Mouse (Mus musculus): ENCODE measurements around the gene Cog6. TPM values are rescaled to one million over a fixed set of nuclear protein-coding genes. Genes with fewer than 3 reads are reported as not detected.
"Not testable (repeated sequence)": the region's sequence is repeated elsewhere in the genome, so short reads cannot be mapped to it uniquely, and the experiment has no call there.

Gene Cog6
- polyA plus RNA-seq, 1 experiment from 2014 or later = 50.8 TPM

GRCm38 (mm10) chr3:52996635-52997034, 20.4 kb downstream of the Cog6 start:
- no peak overlapping the region for H3K27ac ChIP-seq (replicated peaks; ENCODE audit: low read depth, low read length)
- H3K27me3 ChIP-seq (ENCODE audit: control insufficient read depth, insufficient read depth, low read length) = no peaks in the 10 kb centered on the region
- H3K4me2 ChIP-seq (ENCODE audit: low read depth, low read length) = no peak overlapping the region
- no peaks in the 10 kb centered on the region for H3K9me3 ChIP-seq (replicated peaks; ENCODE audit: control insufficient read depth, low read length)
- DNase-seq (ENCODE audit: low spot score) (no peak), ATAC-seq (replicated peaks; ENCODE audit: insufficient number of reproducible peaks, low FRiP score, low TSS enrichment, low read depth) (no peak)
- no peak overlapping the region for H3K4me3 ChIP-seq (ENCODE audit: low read depth, low read length)
- 90% methylated on average over 5 of the region's 5 CpGs for WGBS
- no peak overlapping the region for H3K9ac ChIP-seq (replicated peaks; ENCODE audit: low read length)
- H3K36me3 ChIP-seq (replicated peaks; ENCODE audit: control insufficient read depth, insufficient read depth, low read depth, low read length) = no peaks in the 10 kb centered on the region; the same call in 1 of the 2 replicates
- H3K4me1 ChIP-seq (ENCODE audit: control insufficient read depth, insufficient read depth, low read length) = no peaks in the 10 kb centered on the region

GRCm38 (mm10) chr3:52994666-52995065, 22.4 kb downstream of the Cog6 start:
- H3K4me1 ChIP-seq (ENCODE audit: control insufficient read depth, insufficient read depth, low read length) = no peaks in the 10 kb centered on the region
- H3K27me3 ChIP-seq (ENCODE audit: control insufficient read depth, insufficient read depth, low read length) = no peaks in the 10 kb centered on the region
- 69% methylated on average over 5 of the region's 5 CpGs for WGBS
- ATAC-seq (replicated peaks; ENCODE audit: insufficient number of reproducible peaks, low FRiP score, low TSS enrichment, low read depth) = no peak
- H3K9me3 ChIP-seq (replicated peaks; ENCODE audit: control insufficient read depth, low read length) = no peaks in the 10 kb centered on the region
- H3K4me2 ChIP-seq (ENCODE audit: low read depth, low read length) = no peak overlapping the region
- no peak overlapping the region for H3K27ac ChIP-seq (replicated peaks; ENCODE audit: low read depth, low read length)
- DNase-seq (ENCODE audit: low spot score) = peak; percentile 30
- no peaks in the 10 kb centered on the region; the same call in 1 of the 2 replicates for H3K36me3 ChIP-seq (replicated peaks; ENCODE audit: control insufficient read depth, insufficient read depth, low read depth, low read length)
- H3K9ac ChIP-seq (replicated peaks; ENCODE audit: low read length) = no peak overlapping the region
- H3K4me3 ChIP-seq (ENCODE audit: low read depth, low read length) = no peak overlapping the region

GRCm38 (mm10) chr3:52993296-52993695, 23.7 kb downstream of the Cog6 start:
- DNase-seq (ENCODE audit: low spot score) = no peak
- Histone ChIP-seq H3K27ac (replicated peaks; ENCODE audit: low read depth, low read length) (no peak overlapping the region), H3K9ac (replicated peaks; ENCODE audit: low read length) (no peak overlapping the region), H3K36me3 (replicated peaks; ENCODE audit: control insufficient read depth, insufficient read depth, low read depth, low read length) (no peaks in the 10 kb centered on the region; the same call in 1 of the 2 replicates), H3K27me3 (ENCODE audit: control insufficient read depth, insufficient read depth, low read length) (no peaks in the 10 kb centered on the region), H3K4me2 (ENCODE audit: low read depth, low read length) (no peak overlapping the region), H3K4me3 (ENCODE audit: low read depth, low read length) (no peak overlapping the region), H3K4me1 (ENCODE audit: control insufficient read depth, insufficient read depth, low read length) (no peaks in the 10 kb centered on the region), H3K9me3 (replicated peaks; ENCODE audit: control insufficient read depth, low read length) (no peaks in the 10 kb centered on the region)
- 90% methylated on average over 10 of the region's 10 CpGs for WGBS
- ATAC-seq (replicated peaks; ENCODE audit: insufficient number of reproducible peaks, low FRiP score, low TSS enrichment, low read depth) = no peak

- no peak overlapping the region for H3K4me2 ChIP-seq (ENCODE audit: low read depth, low read length)
- H3K4me3 ChIP-seq (ENCODE audit: low read depth, low read length) = no peak overlapping the region
- ATAC-seq (replicated peaks; ENCODE audit: insufficient number of reproducible peaks, low FRiP score, low TSS enrichment, low read depth) = no peak
- no peaks in the 10 kb centered on the region for H3K9me3 ChIP-seq (replicated peaks; ENCODE audit: control insufficient read depth, low read length)
- no peaks in the 10 kb centered on the region; the same call in none of the 2 replicates for H3K36me3 ChIP-seq (replicated peaks; ENCODE audit: control insufficient read depth, insufficient read depth, low read depth, low read length)
- WGBS = 75% methylated on average over 18 of the region's 18 CpGs
- H3K27ac ChIP-seq (replicated peaks; ENCODE audit: low read depth, low read length) = no peak overlapping the region
- H3K27me3 ChIP-seq (ENCODE audit: control insufficient read depth, insufficient read depth, low read length) = no peaks in the 10 kb centered on the region
- H3K9ac ChIP-seq (replicated peaks; ENCODE audit: low read length) = no peak overlapping the region
- DNase-seq (ENCODE audit: low spot score) = no peak
- no peaks in the 10 kb centered on the region for H3K4me1 ChIP-seq (ENCODE audit: control insufficient read depth, insufficient read depth, low read length)
These were observed 26.8 kb downstream of the Cog6 start for GRCm38 (mm10) chr3:52990041-52990737.

GRCm38 (mm10) chr3:52985508-52985941, 31.5 kb downstream of the Cog6 start:
- not testable (repeated sequence) for H3K27ac ChIP-seq (replicated peaks; ENCODE audit: low read depth, low read length); ATAC-seq (replicated peaks; ENCODE audit: insufficient number of reproducible peaks, low FRiP score, low TSS enrichment, low read depth); H3K4me1 ChIP-seq (ENCODE audit: control insufficient read depth, insufficient read depth, low read length); DNase-seq (ENCODE audit: low spot score); H3K36me3 ChIP-seq (replicated peaks; ENCODE audit: control insufficient read depth, insufficient read depth, low read depth, low read length); H3K9me3 ChIP-seq (replicated peaks; ENCODE audit: control insufficient read depth, low read length); H3K9ac ChIP-seq (replicated peaks; ENCODE audit: low read length); H3K4me3 ChIP-seq (ENCODE audit: low read depth, low read length); H3K27me3 ChIP-seq (ENCODE audit: control insufficient read depth, insufficient read depth, low read length); H3K4me2 ChIP-seq (ENCODE audit: low read depth, low read length)
- WGBS = 40% methylated on average over 6 of the region's 7 CpGs

GRCm38 (mm10) chr3:52983772-52984171, 33.3 kb downstream of the Cog6 start:
- DNase-seq (ENCODE audit: low spot score) = no peak
- Histone ChIP-seq H3K4me3 (ENCODE audit: low read depth, low read length) (no peak overlapping the region), H3K4me2 (ENCODE audit: low read depth, low read length) (no peak overlapping the region), H3K36me3 (replicated peaks; ENCODE audit: control insufficient read depth, insufficient read depth, low read depth, low read length) (no peaks in the 10 kb centered on the region; the same call in none of the 2 replicates), H3K27me3 (ENCODE audit: control insufficient read depth, insufficient read depth, low read length) (no peaks in the 10 kb centered on the region), H3K9me3 (replicated peaks; ENCODE audit: control insufficient read depth, low read length) (no peaks in the 10 kb centered on the region), H3K4me1 (ENCODE audit: control insufficient read depth, insufficient read depth, low read length) (no peaks in the 10 kb centered on the region), H3K27ac (replicated peaks; ENCODE audit: low read depth, low read length) (no peak overlapping the region), H3K9ac (replicated peaks; ENCODE audit: low read length) (no peak overlapping the region)
- ATAC-seq (replicated peaks; ENCODE audit: insufficient number of reproducible peaks, low FRiP score, low TSS enrichment, low read depth) = no peak
- 89% methylated on average over 3 of the region's 3 CpGs for WGBS

- Histone ChIP-seq H3K4me3 (ENCODE audit: low read depth, low read length) (no peak overlapping the region), H3K9me3 (replicated peaks; ENCODE audit: control insufficient read depth, low read length) (no peaks in the 10 kb centered on the region), H3K4me2 (ENCODE audit: low read depth, low read length) (no peak overlapping the region), H3K27me3 (ENCODE audit: control insufficient read depth, insufficient read depth, low read length) (no peaks in the 10 kb centered on the region), H3K36me3 (replicated peaks; ENCODE audit: control insufficient read depth, insufficient read depth, low read depth, low read length) (no peaks in the 10 kb centered on the region; the same call in none of the 2 replicates), H3K4me1 (ENCODE audit: control insufficient read depth, insufficient read depth, low read length) (no peaks in the 10 kb centered on the region), H3K9ac (replicated peaks; ENCODE audit: low read length) (no peak overlapping the region), H3K27ac (replicated peaks; ENCODE audit: low read depth, low read length) (no peak overlapping the region)
- DNase-seq (ENCODE audit: low spot score) (no peak), ATAC-seq (replicated peaks; ENCODE audit: insufficient number of reproducible peaks, low FRiP score, low TSS enrichment, low read depth) (no peak)
- WGBS = 92% methylated on average over 10 of the region's 10 CpGs
These were observed 34.0 kb downstream of the Cog6 start for GRCm38 (mm10) chr3:52982993-52983392.

GRCm38 (mm10) chr3:52974674-52975556, 42.1 kb downstream of the Cog6 start:
- DNase-seq (ENCODE audit: low spot score) (peak; percentile 77), ATAC-seq (replicated peaks; ENCODE audit: insufficient number of reproducible peaks, low FRiP score, low TSS enrichment, low read depth) (peak; percentile 59; the same call in 1 of the 2 replicates)
- WGBS = 49% methylated on average over 15 of the region's 15 CpGs

More at GRCm38 (mm10) chr3:52974674-52975556, 42.1 kb downstream of the Cog6 start:
- H3K4me3 ChIP-seq (ENCODE audit: low read depth, low read length) = no peak overlapping the region
- no peak overlapping the region for H3K27ac ChIP-seq (replicated peaks; ENCODE audit: low read depth, low read length)
- no peak overlapping the region for H3K4me2 ChIP-seq (ENCODE audit: low read depth, low read length)
- H3K36me3 ChIP-seq (replicated peaks; ENCODE audit: control insufficient read depth, insufficient read depth, low read depth, low read length) = no peaks in the 10 kb centered on the region
- H3K9me3 ChIP-seq (replicated peaks; ENCODE audit: control insufficient read depth, low read length) = no peaks in the 10 kb centered on the region
- no peak overlapping the region for H3K9ac ChIP-seq (replicated peaks; ENCODE audit: low read length)
- H3K27me3 ChIP-seq (ENCODE audit: control insufficient read depth, insufficient read depth, low read length) = no peaks in the 10 kb centered on the region
- H3K4me1 ChIP-seq (ENCODE audit: control insufficient read depth, insufficient read depth, low read length) = no peaks in the 10 kb centered on the region

Data from embryonic facial prominence, embryonic 11.5 days (tissue).